Mouse (Mus musculus): Measurements from ENCODE around the gene Lzts2. TPM values are rescaled to one million over a fixed set of nuclear protein-coding genes. Genes with fewer than 3 reads are reported as not detected.
A peak's percentile ranks its signal among the peaks of the same experiment; 100 is the strongest.

The Lzts2 gene
- polyA plus RNA-seq, 1 experiment from 2014 or later: 69.8 TPM

- Histone ChIP-seq H3K4me3 (peak overlapping the region; percentile 62), H3K27ac (replicated peaks) (peak overlapping the region; percentile 81), H3K27me3 (replicated peaks; ENCODE audit: low read depth, poor library complexity, severe bottlenecking) (peaks cover 68% of the 10 kb centered on the region), H3K9me3 (no peaks in the 10 kb centered on the region), H3K4me1 (peaks cover 37% of the 10 kb centered on the region), H3K36me3 (replicated peaks) (peaks cover 13% of the 10 kb centered on the region; the same call in 1 of the 2 replicates)
- DNase-seq (ENCODE audit: low spot score): no peak
- WGBS: 61% methylated on average over 11 of the region's 11 CpGs
These were observed 33.9 kb downstream of the Lzts2 start for GRCm38 (mm10) chr19:45047935-45048643.

- Histone ChIP-seq H3K36me3 (replicated peaks) (peaks cover 13% of the 10 kb centered on the region; the same call in 1 of the 2 replicates), H3K27me3 (replicated peaks; ENCODE audit: low read depth, poor library complexity, severe bottlenecking) (peaks cover 60% of the 10 kb centered on the region), H3K27ac (replicated peaks) (peak overlapping the region; percentile 81; the same call in 1 of the 2 replicates), H3K9me3 (no peaks in the 10 kb centered on the region), H3K4me1 (peaks cover 37% of the 10 kb centered on the region), H3K4me3 (peak overlapping the region; percentile 62)
- WGBS: 84% methylated on average over 12 of the region's 12 CpGs
- no peak for DNase-seq (ENCODE audit: low spot score)
These were observed 34.6 kb downstream of the Lzts2 start for GRCm38 (mm10) chr19:45048644-45049365.

GRCm38 (mm10) chr19:45049523-45049922, 35.3 kb downstream of the Lzts2 start:
- Histone ChIP-seq H3K36me3 (replicated peaks) (peaks cover 16% of the 10 kb centered on the region; the same call in 1 of the 2 replicates), H3K9me3 (no peaks in the 10 kb centered on the region), H3K27ac (replicated peaks) (no peak overlapping the region), H3K27me3 (replicated peaks; ENCODE audit: low read depth, poor library complexity, severe bottlenecking) (peaks cover 53% of the 10 kb centered on the region), H3K4me1 (peaks cover 42% of the 10 kb centered on the region), H3K4me3 (no peak overlapping the region)
- WGBS: 80% methylated on average over 9 of the region's 9 CpGs
- no peak for DNase-seq (ENCODE audit: low spot score)

- H3K9me3 ChIP-seq: no peaks in the 10 kb centered on the region
- H3K36me3 ChIP-seq (replicated peaks): peaks cover 18% of the 10 kb centered on the region; the same call in 1 of the 2 replicates
- peaks cover 34% of the 10 kb centered on the region for H3K4me1 ChIP-seq
- no peak overlapping the region for H3K27ac ChIP-seq (replicated peaks)
- H3K27me3 ChIP-seq (replicated peaks; ENCODE audit: low read depth, poor library complexity, severe bottlenecking): peaks cover 17% of the 10 kb centered on the region
- H3K4me3 ChIP-seq: no peak overlapping the region
- 86% methylated on average over 8 of the region's 8 CpGs for WGBS
- no peak for DNase-seq (ENCODE audit: low spot score)
These were observed 39.2 kb downstream of the Lzts2 start for GRCm38 (mm10) chr19:45053451-45053850.

- no peak for DNase-seq (ENCODE audit: low spot score)
- 85% methylated on average over 6 of the region's 6 CpGs for WGBS
- Histone ChIP-seq H3K27ac (replicated peaks) (no peak overlapping the region; the same call in 1 of the 2 replicates), H3K36me3 (replicated peaks) (peaks cover 18% of the 10 kb centered on the region; the same call in 1 of the 2 replicates), H3K4me3 (no peak overlapping the region), H3K4me1 (peaks cover 32% of the 10 kb centered on the region), H3K9me3 (no peaks in the 10 kb centered on the region), H3K27me3 (replicated peaks; ENCODE audit: low read depth, poor library complexity, severe bottlenecking) (peaks cover under 1% of the 10 kb centered on the region; the same call in 1 of the 2 replicates)
These were observed 40.9 kb downstream of the Lzts2 start for GRCm38 (mm10) chr19:45054892-45055690.

- H3K9me3 ChIP-seq: no peaks in the 10 kb centered on the region
- H3K4me1 ChIP-seq: peaks cover 32% of the 10 kb centered on the region
- H3K36me3 ChIP-seq (replicated peaks): peaks cover 18% of the 10 kb centered on the region; the same call in 1 of the 2 replicates
- peak overlapping the region; percentile 97 for H3K27ac ChIP-seq (replicated peaks)
- H3K27me3 ChIP-seq (replicated peaks; ENCODE audit: low read depth, poor library complexity, severe bottlenecking): no peaks in the 10 kb centered on the region
- 53% methylated on average over 4 of the region's 4 CpGs for WGBS
- DNase-seq (ENCODE audit: low spot score): no peak
- H3K4me3 ChIP-seq: peak overlapping the region; percentile 23; the same call in 1 of the 2 replicates
These were observed 42.1 kb downstream of the Lzts2 start for GRCm38 (mm10) chr19:45056364-45056763.

GRCm38 (mm10) chr19:45056908-45057698, 42.9 kb downstream of the Lzts2 start:
- Histone ChIP-seq H3K36me3 (replicated peaks) (peaks cover 14% of the 10 kb centered on the region; the same call in 1 of the 2 replicates), H3K27ac (replicated peaks) (peak overlapping the region; percentile 97), H3K4me1 (peaks cover 32% of the 10 kb centered on the region), H3K27me3 (replicated peaks; ENCODE audit: low read depth, poor library complexity, severe bottlenecking) (no peaks in the 10 kb centered on the region), H3K9me3 (no peaks in the 10 kb centered on the region), H3K4me3 (peak overlapping the region; percentile 73)
- 81% methylated on average over 7 of the region's 7 CpGs for WGBS
- DNase-seq (ENCODE audit: low spot score): no peak

GRCm38 (mm10) chr19:45057724-45058112, 43.5 kb downstream of the Lzts2 start:
- peak overlapping the region; percentile 73 for H3K4me3 ChIP-seq
- WGBS: 48% methylated on average over 7 of the region's 7 CpGs
- H3K27me3 ChIP-seq (replicated peaks; ENCODE audit: low read depth, poor library complexity, severe bottlenecking): no peaks in the 10 kb centered on the region
- no peaks in the 10 kb centered on the region for H3K9me3 ChIP-seq
- H3K4me1 ChIP-seq: peaks cover 32% of the 10 kb centered on the region
- no peak for DNase-seq (ENCODE audit: low spot score)
- H3K27ac ChIP-seq (replicated peaks): peak overlapping the region; percentile 97
- peaks cover 8% of the 10 kb centered on the region; the same call in 1 of the 2 replicates for H3K36me3 ChIP-seq (replicated peaks)

- peak overlapping the region; percentile 73 for H3K4me3 ChIP-seq
- peaks cover 32% of the 10 kb centered on the region for H3K4me1 ChIP-seq
- H3K36me3 ChIP-seq (replicated peaks): peaks cover 5% of the 10 kb centered on the region; the same call in 1 of the 2 replicates
- WGBS: under 1% methylated on average over 34 of the region's 34 CpGs
- DNase-seq (ENCODE audit: low spot score): peak; percentile 98
- peak overlapping the region; percentile 97 for H3K27ac ChIP-seq (replicated peaks)
- no peaks in the 10 kb centered on the region for H3K9me3 ChIP-seq
- H3K27me3 ChIP-seq (replicated peaks; ENCODE audit: low read depth, poor library complexity, severe bottlenecking): no peaks in the 10 kb centered on the region
These were observed 44.1 kb downstream of the Lzts2 start for GRCm38 (mm10) chr19:45058113-45058839.

GRCm38 (mm10) chr19:45058841-45059240, 44.6 kb downstream of the Lzts2 start:
- H3K9me3 ChIP-seq: no peaks in the 10 kb centered on the region
- peaks cover 3% of the 10 kb centered on the region for H3K27me3 ChIP-seq (replicated peaks; ENCODE audit: low read depth, poor library complexity, severe bottlenecking)
- peaks cover 5% of the 10 kb centered on the region; the same call in 1 of the 2 replicates for H3K36me3 ChIP-seq (replicated peaks)
- peak overlapping the region; percentile 73 for H3K4me3 ChIP-seq
- H3K27ac ChIP-seq (replicated peaks): peak overlapping the region; percentile 97
- no peak for DNase-seq (ENCODE audit: low spot score)
- under 1% methylated on average over 14 of the region's 14 CpGs for WGBS
- peaks cover 34% of the 10 kb centered on the region for H3K4me1 ChIP-seq

Data from embryonic facial prominence, embryonic 10.5 days (tissue).